Mouse (Mus musculus) embryonic fibroblast, embryonic 13.5 days (primary cell): ENCODE data around the gene Maff.

ENCODE experiments used
- CTCF ChIP-seq: IDR thresholded peaks from 2 replicates; pipeline ENCODE4 v1.5.1; 2011; ENCODE audit warnings: mild to moderate bottlenecking, control low read depth, low read length, moderate library complexity, borderline replicate concordance; ENCODE audit not compliant: insufficient read depth
- POLR2A ChIP-seq: IDR thresholded peaks from 2 replicates; pipeline ENCODE4 v1.6.1; 2011; ENCODE audit warnings: low read depth, mild to moderate bottlenecking, control low read depth, low read length, moderate library complexity

DNA sequence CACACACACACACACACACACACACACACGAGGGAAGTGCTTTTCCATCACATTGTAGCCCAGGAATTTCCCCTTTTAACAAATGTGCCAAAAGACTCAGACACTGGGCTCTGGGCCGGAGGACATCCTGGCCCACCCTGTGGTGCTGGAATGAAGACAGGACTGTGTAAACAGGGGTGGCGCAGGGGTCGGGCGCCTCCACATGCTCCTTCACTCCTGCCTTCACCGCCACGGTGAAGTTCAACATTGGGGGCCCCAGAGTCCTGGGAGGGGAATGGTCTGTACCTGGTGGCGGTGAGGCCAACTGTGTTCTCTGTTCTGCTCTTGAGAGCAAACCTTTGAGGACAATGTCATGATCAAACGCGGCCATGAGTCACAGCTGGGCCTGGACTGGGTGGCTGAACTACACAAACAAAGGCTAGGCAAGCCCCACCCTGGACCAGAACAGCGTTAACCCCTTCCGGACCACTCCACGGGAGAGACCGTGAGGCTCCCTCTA, 21.9 kb downstream of the Maff start:
- no peak for TF ChIP-seq POLR2A
- no peak for TF ChIP-seq CTCF
